In genomic region chr16:72027404-72028215, GRCm38 (mm10) we compare ENCODE assay signal across 8 mouse cellular contexts.
DNase-seq lines count a peak whose midpoint lies in the region; ATAC-seq and TF ChIP-seq lines count a peak whose summit lies in the region.

No protein-coding gene starts in this region.

- H3K4me2 ChIP-seq in kidney, embryonic 16.5 days (replicated peaks; ENCODE audit: low read depth, low read length): peak overlapping the region; percentile 65
- H3K4me2 ChIP-seq in embryonic facial prominence, embryonic 11.5 days (ENCODE audit: low read depth, low read length): peak overlapping the region; percentile 87
- peak overlapping the region; percentile 70 for H3K4me2 ChIP-seq in hindbrain, embryonic 16.5 days (ENCODE audit: low read length)
- peak overlapping the region; percentile 80 for H3K4me2 ChIP-seq in midbrain, embryonic 13.5 days (replicated peaks)

- H3K36me3 ChIP-seq in kidney, embryonic 16.5 days (ENCODE audit: insufficient read depth, low read length): no peaks in the 10 kb centered on the region
- H3K36me3 ChIP-seq in kidney, adult 2 months (ENCODE audit: control insufficient read depth, insufficient read depth, low read length): no peaks in the 10 kb centered on the region
- H3K36me3 ChIP-seq in embryonic facial prominence, embryonic 11.5 days (replicated peaks; ENCODE audit: control insufficient read depth, insufficient read depth, low read depth, low read length): no peaks in the 10 kb centered on the region
- H3K36me3 ChIP-seq in hindbrain, embryonic 16.5 days (ENCODE audit: control insufficient read depth, insufficient read depth, low read length): no peaks in the 10 kb centered on the region
- no peaks in the 10 kb centered on the region for H3K36me3 ChIP-seq in midbrain, embryonic 13.5 days

- peaks cover 6% of the 10 kb centered on the region for H3K27me3 ChIP-seq in kidney, embryonic 16.5 days (ENCODE audit: insufficient read depth, low read length)
- no peaks in the 10 kb centered on the region; the same call in 1 of the 2 replicates for H3K27me3 ChIP-seq in kidney, adult 2 months (replicated peaks; ENCODE audit: control insufficient read depth, insufficient read depth, low read length)
- no peaks in the 10 kb centered on the region; the same call in 1 of the 2 replicates for H3K27me3 ChIP-seq in embryonic facial prominence, embryonic 11.5 days (ENCODE audit: control insufficient read depth, insufficient read depth, low read length)
- H3K27me3 ChIP-seq in hindbrain, embryonic 16.5 days (replicated peaks; ENCODE audit: control insufficient read depth, insufficient read depth, low read length): no peaks in the 10 kb centered on the region
- no peaks in the 10 kb centered on the region for H3K27me3 ChIP-seq in midbrain, embryonic 13.5 days

- no peak for TF ChIP-seq CTCF in kidney, adult 2 months (conservative IDR thresholded peaks at IDR 0.05; ENCODE audit: insufficient read depth, insufficient read length, low read depth, low read length)

- peaks cover 10% of the 10 kb centered on the region; the same call in 1 of the 2 replicates for H3K4me1 ChIP-seq in kidney, embryonic 16.5 days (ENCODE audit: insufficient read depth, low read length)
- no peaks in the 10 kb centered on the region for H3K4me1 ChIP-seq in kidney, adult 2 months (ENCODE audit: control insufficient read depth, insufficient read depth, low read length)
- H3K4me1 ChIP-seq in embryonic facial prominence, embryonic 11.5 days (ENCODE audit: control insufficient read depth, insufficient read depth, low read length): no peaks in the 10 kb centered on the region; the same call in 1 of the 2 replicates
- no peaks in the 10 kb centered on the region for H3K4me1 ChIP-seq in hindbrain, embryonic 16.5 days (ENCODE audit: control insufficient read depth, insufficient read depth, low read depth, low read length)
- peaks cover 21% of the 10 kb centered on the region for H3K4me1 ChIP-seq in midbrain, embryonic 13.5 days (replicated peaks)

- no peak overlapping the region for H3K27ac ChIP-seq in kidney, embryonic 16.5 days (ENCODE audit: low read length)
- no peak overlapping the region for H3K27ac ChIP-seq in kidney, adult 2 months (ENCODE audit: insufficient read depth, low read depth, low read length)
- H3K27ac ChIP-seq in embryonic facial prominence, embryonic 11.5 days (replicated peaks; ENCODE audit: low read depth, low read length): no peak overlapping the region
- H3K27ac ChIP-seq in hindbrain, embryonic 16.5 days (ENCODE audit: low read depth, low read length): peak overlapping the region; percentile 83
- peak overlapping the region; percentile 90 for H3K27ac ChIP-seq in midbrain, embryonic 13.5 days

- H3K4me3 ChIP-seq in kidney, embryonic 16.5 days (ENCODE audit: low read length): peak overlapping the region; percentile 49
- no peak overlapping the region for H3K4me3 ChIP-seq in kidney, adult 2 months (ENCODE audit: insufficient read depth, low read depth, low read length)
- peak overlapping the region; percentile 47 for H3K4me3 ChIP-seq in embryonic facial prominence, embryonic 11.5 days (ENCODE audit: low read depth, low read length)
- H3K4me3 ChIP-seq in hindbrain, embryonic 16.5 days (ENCODE audit: low read length): peak overlapping the region; percentile 55
- H3K4me3 ChIP-seq in midbrain, embryonic 13.5 days (replicated peaks): peak overlapping the region; percentile 58

- no peak; the same call in 1 of the 2 replicates for ATAC-seq in kidney, embryonic 16.5 days (ENCODE audit: low FRiP score, low TSS enrichment)
- peak; percentile 66; the same call in 1 of the 2 replicates for ATAC-seq in embryonic facial prominence, embryonic 11.5 days (replicated peaks; ENCODE audit: insufficient number of reproducible peaks, low FRiP score, low TSS enrichment, low read depth)
- ATAC-seq in hindbrain, embryonic 16.5 days: peak; percentile 89
- peak; percentile 87 for ATAC-seq in midbrain, embryonic 13.5 days

- 3% methylated on average over 27 of the region's 27 CpGs for WGBS in kidney, embryonic 16.5 days
- 4% methylated on average over 27 of the region's 27 CpGs for WGBS in kidney, adult 2 months
- WGBS in embryonic facial prominence, embryonic 11.5 days: 2% methylated on average over 27 of the region's 27 CpGs
- WGBS in hindbrain, embryonic 16.5 days: 2% methylated on average over 27 of the region's 27 CpGs
- 1% methylated on average over 27 of the region's 27 CpGs for WGBS in midbrain, embryonic 13.5 days

- TF ChIP-seq POLR2A in kidney, adult 2 months (IDR thresholded peaks at IDR 0.05; ENCODE audit: low read depth, low read length): no peak

- DNase-seq in kidney, adult 2 months: no peak
- peak; percentile 70 for DNase-seq in embryonic facial prominence, embryonic 11.5 days (ENCODE audit: low spot score)
- no peak for DNase-seq in spleen, adult 12 weeks (ENCODE audit: low spot score)
- DNase-seq in ovary, postnatal 14 days (ENCODE audit: low spot score): no peak
- no peak for DNase-seq in cerebellum, adult 11 months

- H3K9ac ChIP-seq in kidney, embryonic 16.5 days (replicated peaks; ENCODE audit: low read length): peak overlapping the region; percentile 35; the same call in 1 of the 2 replicates
- H3K9ac ChIP-seq in embryonic facial prominence, embryonic 11.5 days (replicated peaks; ENCODE audit: low read length): peak overlapping the region; percentile 53
- H3K9ac ChIP-seq in hindbrain, embryonic 16.5 days (ENCODE audit: low read depth, low read length): peak overlapping the region; percentile 77
- peak overlapping the region; percentile 86 for H3K9ac ChIP-seq in midbrain, embryonic 13.5 days (replicated peaks)

- no peaks in the 10 kb centered on the region for H3K9me3 ChIP-seq in kidney, embryonic 16.5 days (ENCODE audit: low read length)
- H3K9me3 ChIP-seq in embryonic facial prominence, embryonic 11.5 days (replicated peaks; ENCODE audit: control insufficient read depth, low read length): no peaks in the 10 kb centered on the region
- H3K9me3 ChIP-seq in hindbrain, embryonic 16.5 days (ENCODE audit: control insufficient read depth, low read length): no peaks in the 10 kb centered on the region
- H3K9me3 ChIP-seq in midbrain, embryonic 13.5 days: no peaks in the 10 kb centered on the region

Comparison
In these comparisons a context has a peak if more than half of its experiments do, and no peak if none do; other contexts are left out.
1. H3K27ac ChIP-seq: peak in hindbrain, embryonic 16.5 days (single experiment) and midbrain, embryonic 13.5 days (single experiment); none in kidney, embryonic 16.5 days (single experiment), kidney, adult 2 months (single experiment) and embryonic facial prominence, embryonic 11.5 days (single experiment).
2. H3K9ac ChIP-seq: peak in every context shown above with its lines; median percentile 86 in midbrain, embryonic 13.5 days; 77 in hindbrain, embryonic 16.5 days; 53 in embryonic facial prominence, embryonic 11.5 days; 35 in kidney, embryonic 16.5 days.
3. Peak in every context shown above with its lines, with median percentiles within 50 percentile points of each other: H3K4me2 ChIP-seq.